Mouse (Mus musculus) myocyte (in vitro differentiated cells): ENCODE data around the gene Mdfi.

Experiments
- MAX ChIP-seq: IDR thresholded peaks from one replicate; pipeline ENCODE4 v1.6.1; 2011; ENCODE audit warnings: low read depth, mild to moderate bottlenecking, control low read depth
- MYOD1 ChIP-seq, 3 experiments: IDR thresholded peaks; one replicate each; pipeline ENCODE4 v1.6.1; 2011; ENCODE audit warnings: control low read depth in 2 of 3, low read depth in 2 of 3, mild to moderate bottlenecking in 2 of 3, moderate library complexity in 1 of 3; ENCODE audit not compliant: insufficient read length in 2 of 3, control insufficient read depth in 1 of 3
- MYOG ChIP-seq, 3 experiments: IDR thresholded peaks; one replicate each; pipeline ENCODE4 v1.6.1; 2011; ENCODE audit warnings: control low read depth in 2 of 3, low read depth in 2 of 3, mild to moderate bottlenecking in 2 of 3; ENCODE audit not compliant: insufficient read length in 2 of 3, control insufficient read depth in 1 of 3, insufficient read depth in 1 of 3
- POLR2A ChIP-seq: IDR thresholded peaks from one replicate; pipeline ENCODE4 v1.6.1; 2011; ENCODE audit warnings: low read depth, mild to moderate bottlenecking, control low read depth, moderate library complexity; ENCODE audit not compliant: insufficient read length
- POLR2AphosphoS2 ChIP-seq: IDR thresholded peaks from one replicate; pipeline ENCODE4 v1.6.1; 2011; ENCODE audit warnings: low read depth, control low read depth; ENCODE audit not compliant: insufficient read length

- TF ChIP-seq POLR2AphosphoS2 (no peak), POLR2A (no peak), MYOG (IDR thresholded peaks at IDR 0.05; ENCODE audit: control insufficient read depth in 1 of 3, insufficient read depth in 1 of 3, insufficient read length in 2 of 3, low read depth in 2 of 3) (no peak), MYOD1 (IDR thresholded peaks at IDR 0.05; ENCODE audit: control insufficient read depth in 1 of 3, insufficient read length in 2 of 3, low read depth in 2 of 3) (no peak), MAX (no peak)
Measured at GRCm38 (mm10) chr17:47872311-47873011, 38.0 kb upstream of the Mdfi start.
